Mouse (Mus musculus) ES-E14 (cell line): ENCODE measurements around the gene Pparg.

ENCODE experiments used
- CHD2 ChIP-seq: IDR thresholded peaks from 2 replicates; pipeline ENCODE4 v1.6.1; 2014; ENCODE audit warnings: mild to moderate bottlenecking, low read depth, low read length, inconsistent platforms
- MAFK ChIP-seq: IDR thresholded peaks from 2 replicates; pipeline ENCODE4 v1.6.1; 2014; ENCODE audit warnings: mild to moderate bottlenecking, low read depth, low read length, inconsistent platforms; ENCODE audit not compliant: insufficient read depth

- TF ChIP-seq CHD2 = no peak
- no peak for TF ChIP-seq MAFK
These were observed 103.9 kb downstream of the Pparg start for GRCm38 (mm10) chr6:115464661-115465060.
